Mouse (Mus musculus) cerebellum, adult 2 months (tissue): ENCODE measurements around the gene Gm19668. TPM values are rescaled to one million over a fixed set of nuclear protein-coding genes. Genes with fewer than 3 reads are reported as not detected.
"Not testable (repeated sequence)": the region's sequence is repeated elsewhere in the genome, so short reads cannot be mapped to it uniquely, and the experiment has no call there.

Experiments used
- DNase-seq, 2 experiments: peaks; one replicate each; pipeline ENCODE4 v3.0.0; 2021
- H3K27ac ChIP-seq: fragments of 200-500 bp; 2 replicates; pipeline ENCODE4 v1.5.1; 2012; ENCODE audit warnings: low read length, control low read depth, inconsistent platforms; ENCODE audit not compliant: insufficient read depth
- H3K27me3 ChIP-seq: fragments of 200-500 bp; 2 replicates; pipeline ENCODE4 v1.6.1; 2012; ENCODE audit warnings: inconsistent platforms, mild to moderate bottlenecking, low read length, moderate library complexity; ENCODE audit not compliant: control insufficient read depth, insufficient read depth
- H3K4me1 ChIP-seq: fragments of 200-500 bp; 2 replicates; pipeline ENCODE4 v1.6.1; 2011; ENCODE audit warnings: low read length; ENCODE audit not compliant: control insufficient read depth, insufficient read depth
- H3K4me3 ChIP-seq: fragments of 200-500 bp; replicated peaks from 2 replicates; pipeline ENCODE3; 2011; ENCODE audit warnings: mild to moderate bottlenecking, low read depth, low read length, control low read depth; ENCODE audit not compliant: insufficient read depth
- CTCF ChIP-seq: fragments of 200-500 bp; IDR thresholded peaks from 2 replicates; pipeline ENCODE4 v1.5.1; 2011; ENCODE audit warnings: low read depth, mild to moderate bottlenecking, control low read depth, low read length, moderate library complexity, borderline replicate concordance; ENCODE audit not compliant: insufficient read depth
- POLR2A ChIP-seq: fragments of 200-500 bp; IDR thresholded peaks from 2 replicates; pipeline ENCODE4 v1.6.1; 2011; ENCODE audit warnings: low read length, control low read depth, borderline replicate concordance; ENCODE audit not compliant: insufficient read depth
- WGBS: fragments of 180-500 bp; shearing (Covaris S2); methylation state at CpG from one replicate; pipeline ENCODE4 v1.1.7; 2018; 5-methylcytosine and 5-hydroxymethylcytosine counted together
- polyA plus RNA-seq: library from polyadenylated mRNA; depleted of rRNA; stranded (reverse); fragments of >200 nt; gene quantifications from 2 replicates; pipeline ENCODE4 v1.2.3, GENCODE M21; 2012

The Gm19668 gene
- polyA plus RNA-seq, 1 experiment, result not detected

DNA sequence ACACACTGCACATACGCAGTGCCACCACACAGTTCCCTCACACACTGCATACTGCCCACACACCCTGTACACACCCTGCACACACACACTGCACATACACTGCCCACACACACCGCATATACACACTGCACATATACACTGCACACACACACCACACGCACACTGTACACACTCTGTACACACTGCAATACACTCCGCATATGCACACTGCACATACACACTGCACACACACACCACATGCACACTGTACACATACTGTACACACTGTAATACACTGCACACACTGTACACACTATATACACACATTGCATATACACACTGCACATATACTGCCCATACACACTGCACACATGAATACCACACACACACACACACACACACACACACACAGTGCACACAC lies 19.6 kb upstream of the Gm19668 start:
- H3K27ac ChIP-seq, result no peak overlapping the region
- no peak for TF ChIP-seq CTCF
- no peak for TF ChIP-seq POLR2A
- WGBS, result 98% methylated on average over 4 of the region's 4 CpGs
- no peak for DNase-seq
- H3K4me1 ChIP-seq, result no peaks in the 10 kb centered on the region
- H3K4me3 ChIP-seq, result no peak overlapping the region
- H3K27me3 ChIP-seq, result no peaks in the 10 kb centered on the region

DNA sequence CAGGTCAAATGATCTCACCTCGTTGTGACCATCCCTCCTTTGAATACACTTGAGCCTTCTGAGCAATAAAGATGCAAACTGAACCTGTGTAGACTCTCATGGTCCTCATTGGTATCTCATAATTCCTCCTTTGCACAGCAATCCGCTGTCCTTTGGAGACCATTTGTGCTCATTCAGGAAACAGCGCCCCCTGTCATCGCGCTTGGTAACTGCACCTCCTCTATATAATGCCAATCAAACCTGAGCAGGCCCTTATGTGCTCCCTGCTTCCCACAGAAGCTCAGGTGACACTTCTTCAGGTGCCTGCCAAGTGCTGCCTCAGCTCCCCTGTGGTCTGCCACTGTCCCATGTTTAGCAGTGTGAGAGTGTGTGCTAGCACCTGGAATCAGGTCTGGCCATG lies 16.6 kb upstream of the Gm19668 start:
- no peak overlapping the region for H3K27ac ChIP-seq
- TF ChIP-seq POLR2A, result no peak
- TF ChIP-seq CTCF, result 0 out of 2 replicates have a peak, but pooled peaks have one; percentile 5
- no peaks in the 10 kb centered on the region for H3K27me3 ChIP-seq
- DNase-seq, result no peak
- 40% methylated on average over 5 of the region's 5 CpGs for WGBS
- no peaks in the 10 kb centered on the region for H3K4me1 ChIP-seq
- no peak overlapping the region for H3K4me3 ChIP-seq

DNA sequence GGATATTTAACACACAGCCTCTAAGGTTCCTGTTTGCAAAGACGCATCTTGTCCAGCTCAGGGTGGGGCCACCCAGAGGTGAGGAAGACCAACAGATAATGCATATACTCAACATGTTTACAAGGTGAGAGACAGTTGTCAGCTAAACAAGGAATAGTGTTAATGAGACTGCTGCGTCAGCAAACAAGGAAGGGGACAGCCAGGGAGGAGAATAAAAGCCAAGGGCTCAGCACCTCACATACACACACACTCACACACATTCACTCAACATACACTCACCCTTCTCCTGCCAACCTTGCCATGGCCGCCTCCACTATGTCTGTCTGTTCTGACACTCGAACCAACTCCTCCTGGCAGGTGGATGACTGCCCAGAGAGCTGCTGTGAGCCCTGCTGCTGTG lies 15.4 kb upstream of the Gm19668 start, which contains the start of gene Gm2696:
TSS of gene Gm2696 (plus strand) at position 301 of the 400 bp plus-strand sequence.
- no peak for DNase-seq

GRCm38 (mm10) chr10:77811743-77812142 lies 12.8 kb upstream of the Gm19668 start, which contains the start of gene Gm9507:
Gm9507 (minus strand) TSS chr10:77811843.
- H3K4me1 ChIP-seq, result no peaks in the 10 kb centered on the region
- no peak within 1 kb of the TSS for H3K4me3 ChIP-seq
- WGBS, result 59% methylated on average over 5 of the region's 5 CpGs
- TF ChIP-seq CTCF, result no peak
- no peak for TF ChIP-seq POLR2A
- no peak for DNase-seq
- no peak within 1 kb of the TSS for H3K27ac ChIP-seq
- H3K27me3 ChIP-seq, result no peaks in the 10 kb centered on the region

More for the DNA sequence above, 15.4 kb upstream of the Gm19668 start, which contains the start of gene Gm2696:
- WGBS, result 42% methylated on average over 4 of the region's 4 CpGs
- no peaks in the 10 kb centered on the region for H3K27me3 ChIP-seq
- no peak within 1 kb of the TSS for H3K27ac ChIP-seq
- TF ChIP-seq POLR2A (no peak), CTCF (no peak)
- H3K4me1 ChIP-seq, result no peaks in the 10 kb centered on the region
- H3K4me3 ChIP-seq, result no peak within 1 kb of the TSS

- 75% methylated on average over 3 of the region's 3 CpGs for WGBS
- no peaks in the 10 kb centered on the region for H3K27me3 ChIP-seq
- H3K4me3 ChIP-seq, result no peak overlapping the region
- DNase-seq, result no peak
- H3K4me1 ChIP-seq, result no peaks in the 10 kb centered on the region
- H3K27ac ChIP-seq, result no peak overlapping the region
- TF ChIP-seq CTCF (no peak), POLR2A (no peak)
Observed at GRCm38 (mm10) chr10:77804095-77804494, 5.2 kb upstream of the Gm19668 start.

DNA sequence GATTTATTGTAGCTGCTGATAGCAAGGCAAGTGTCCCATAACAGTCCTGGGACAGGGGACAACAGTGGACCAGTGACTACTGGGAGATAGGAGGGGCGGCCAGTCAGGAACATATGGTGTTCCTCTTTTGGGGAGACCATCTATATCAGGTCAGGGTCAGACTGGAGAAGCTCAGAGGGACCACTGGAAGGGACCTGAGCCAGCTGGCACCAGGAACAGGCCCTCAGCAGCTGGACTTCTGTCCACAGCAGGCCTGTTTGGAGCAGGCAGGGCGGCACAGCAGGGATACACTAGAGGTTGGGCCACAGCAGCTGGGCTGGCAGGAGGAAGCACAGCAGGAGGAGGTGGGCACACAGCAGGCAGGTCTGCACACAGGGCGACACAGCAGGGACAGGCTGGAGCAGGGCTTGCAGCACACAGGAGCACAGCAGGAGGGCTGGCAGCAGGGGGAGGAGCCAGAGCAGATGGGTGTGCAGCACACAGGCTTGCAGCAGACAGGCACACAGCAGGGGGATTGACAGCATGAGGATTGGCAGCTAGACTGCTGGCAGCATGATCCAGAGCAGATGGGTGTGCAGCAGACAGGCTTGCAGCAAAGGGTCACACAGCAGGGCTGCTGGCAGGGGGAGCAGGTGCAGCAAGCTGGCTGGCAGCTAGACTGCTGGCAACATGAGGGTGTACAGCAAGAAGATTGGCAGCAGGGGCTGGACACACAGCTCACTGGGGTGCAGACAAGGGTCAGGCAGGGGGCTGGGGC lies 591 bp downstream of the Gm19668 start:
- not testable (repeated sequence) for H3K4me1 ChIP-seq, H3K4me3 ChIP-seq, H3K27ac ChIP-seq, H3K27me3 ChIP-seq
- DNase-seq, result peak in 1 of 2 experiments; percentile 23
- WGBS, result 36% methylated on average over 3 of the region's 3 CpGs

GRCm38 (mm10) chr10:77797677-77798076 lies 1.3 kb downstream of the Gm19668 start:
- no peak overlapping the region for H3K4me3 ChIP-seq
- WGBS, result 39% methylated on average over 3 of the region's 3 CpGs
- DNase-seq, result no peak
- H3K4me1 ChIP-seq, result no peaks in the 10 kb centered on the region
- no peaks in the 10 kb centered on the region for H3K27me3 ChIP-seq
- TF ChIP-seq CTCF (no peak), POLR2A (no peak)
- no peak overlapping the region for H3K27ac ChIP-seq

- Histone ChIP-seq H3K4me3 (no peak within 1 kb of the TSS), H3K27me3 (no peaks in the 10 kb centered on the region), H3K4me1 (no peaks in the 10 kb centered on the region), H3K27ac (no peak within 1 kb of the TSS)
- DNase-seq, result no peak
- 44% methylated on average over 2 of the region's 2 CpGs for WGBS
- TF ChIP-seq CTCF, result no peak
- TF ChIP-seq POLR2A, result no peak
Observed at GRCm38 (mm10) chr10:77794976-77795375, 4.0 kb downstream of the Gm19668 start, which contains the start of gene Gm9639. Gm9639 (minus strand) TSS chr10:77795076.
